Mouse (Mus musculus): ENCODE data around the gene Adcy1. TPM values are rescaled to one million over a fixed set of nuclear protein-coding genes. Genes with fewer than 3 reads are reported as not detected.

Adcy1 gene
- polyA plus RNA-seq, 1 experiment from 2014 or later: 5.5 TPM

DNA sequence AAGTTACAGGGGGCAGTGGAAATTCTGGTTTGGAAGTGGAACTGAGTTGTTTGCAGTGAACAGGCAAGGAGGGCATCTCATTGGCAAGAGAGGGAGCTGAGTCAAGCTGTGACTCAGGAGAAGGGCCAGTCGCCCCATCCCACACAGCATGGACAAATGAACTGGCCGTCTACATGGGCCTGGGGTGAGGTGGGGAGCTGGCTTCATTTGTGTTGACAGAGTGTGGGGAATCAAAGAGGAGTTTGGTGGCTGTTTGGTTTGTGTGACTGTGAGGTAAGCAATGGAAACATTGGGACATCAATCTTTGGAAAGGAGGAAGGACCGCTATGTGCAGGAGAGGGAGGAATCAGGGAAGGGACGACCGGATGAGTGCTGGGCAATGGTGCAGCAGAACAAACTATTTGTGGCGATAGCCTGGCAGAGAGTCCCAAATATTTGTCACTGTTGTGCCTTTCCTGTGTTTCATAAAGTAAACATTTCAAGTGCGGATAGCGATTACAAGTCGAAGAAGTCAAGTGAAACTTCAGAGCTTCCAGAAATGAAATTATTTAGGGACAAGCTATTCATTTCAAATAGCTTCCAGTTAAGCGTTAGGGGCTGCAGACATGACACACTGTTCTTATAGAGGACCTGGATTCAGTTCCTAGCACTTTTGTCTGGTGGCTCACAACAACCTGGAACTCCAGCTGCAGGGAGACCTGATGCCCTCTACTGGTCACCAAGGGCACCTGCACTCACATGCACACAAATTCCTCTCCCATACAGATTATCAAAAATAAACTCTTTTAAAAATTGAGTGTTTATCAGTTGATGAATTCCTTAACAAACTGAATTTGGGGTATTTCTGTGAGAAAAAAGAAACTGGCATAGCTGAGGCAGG is 131.4 kb downstream of the Adcy1 start:
- no peak overlapping the region for H3K27ac ChIP-seq (replicated peaks)
- H3K9ac ChIP-seq: no peak overlapping the region
- ATAC-seq (ENCODE audit: low read depth): no peak
- H3K4me3 ChIP-seq: no peak overlapping the region
- no peaks in the 10 kb centered on the region for H3K36me3 ChIP-seq
- no peaks in the 10 kb centered on the region for H3K9me3 ChIP-seq
- whole genome bisulfite sequencing: 94% methylated on average over 10 of the region's 10 CpGs
- H3K4me1 ChIP-seq (replicated peaks): peaks cover 6% of the 10 kb centered on the region
- no peak overlapping the region for H3K4me2 ChIP-seq
- no peaks in the 10 kb centered on the region for H3K27me3 ChIP-seq

DNA sequence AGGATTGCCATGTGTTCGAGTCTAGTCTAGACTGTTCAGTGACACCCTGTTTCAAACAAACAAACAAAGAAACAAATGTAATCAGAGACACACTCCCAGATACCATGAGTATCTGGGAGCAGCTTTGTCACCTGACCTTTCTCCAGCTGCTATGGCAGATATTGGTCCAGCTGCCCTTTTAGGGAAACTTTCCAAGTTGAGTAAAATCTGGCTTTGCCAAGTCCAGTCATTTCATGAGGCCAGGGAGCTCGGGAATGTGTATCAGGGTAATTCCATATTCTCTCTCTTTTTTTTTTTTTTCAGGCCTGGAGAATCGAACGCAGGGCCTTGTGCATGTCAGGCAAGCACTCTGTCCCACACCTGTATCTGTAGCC is 132.0 kb downstream of the Adcy1 start:
- Histone ChIP-seq H3K36me3 (no peaks in the 10 kb centered on the region), H3K4me1 (replicated peaks) (peaks cover 6% of the 10 kb centered on the region), H3K4me3 (no peak overlapping the region), H3K4me2 (no peak overlapping the region), H3K9ac (no peak overlapping the region), H3K9me3 (no peaks in the 10 kb centered on the region), H3K27ac (replicated peaks) (no peak overlapping the region), H3K27me3 (no peaks in the 10 kb centered on the region)
- no peak for ATAC-seq (ENCODE audit: low read depth)
- 92% methylated on average over 4 of the region's 4 CpGs for WGBS

DNA sequence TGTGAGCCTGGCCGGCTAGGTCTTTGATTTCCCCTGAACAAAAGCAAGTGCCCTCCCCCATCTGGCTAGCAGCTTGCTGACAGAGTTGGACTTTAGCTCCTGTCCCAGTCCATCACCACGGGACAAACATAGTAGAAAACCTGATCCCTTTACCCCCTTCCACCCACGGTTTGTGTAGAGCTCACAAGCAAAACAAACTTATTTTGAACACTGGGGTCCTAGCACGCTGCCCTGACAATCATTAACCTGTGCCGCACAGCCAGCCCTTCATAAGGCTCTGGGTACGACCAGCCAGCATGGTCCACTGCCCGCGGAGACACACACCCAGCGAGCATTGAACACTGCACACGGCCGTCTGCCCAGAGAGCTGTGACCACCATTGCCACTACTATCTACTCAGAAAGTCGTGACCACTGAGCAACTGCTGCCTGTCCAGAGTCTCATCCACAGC is 134.2 kb downstream of the Adcy1 start, which contains the start of gene Igfbp1:
Gene Igfbp1, plus strand, starts transcription at position 292 of the 451 bp plus-strand sequence.
- WGBS: 29% methylated on average over 12 of the region's 12 CpGs
- H3K4me1 ChIP-seq (replicated peaks): peaks cover 6% of the 10 kb centered on the region
- H3K9me3 ChIP-seq: no peaks in the 10 kb centered on the region
- H3K4me2 ChIP-seq: no peak within 1 kb of the TSS
- no peak within 1 kb of the TSS for H3K27ac ChIP-seq (replicated peaks)
- H3K4me3 ChIP-seq: no peak within 1 kb of the TSS
- H3K9ac ChIP-seq: no peak within 1 kb of the TSS
- no peaks in the 10 kb centered on the region for H3K27me3 ChIP-seq
- H3K36me3 ChIP-seq: no peaks in the 10 kb centered on the region
- ATAC-seq (ENCODE audit: low read depth): no peak

DNA sequence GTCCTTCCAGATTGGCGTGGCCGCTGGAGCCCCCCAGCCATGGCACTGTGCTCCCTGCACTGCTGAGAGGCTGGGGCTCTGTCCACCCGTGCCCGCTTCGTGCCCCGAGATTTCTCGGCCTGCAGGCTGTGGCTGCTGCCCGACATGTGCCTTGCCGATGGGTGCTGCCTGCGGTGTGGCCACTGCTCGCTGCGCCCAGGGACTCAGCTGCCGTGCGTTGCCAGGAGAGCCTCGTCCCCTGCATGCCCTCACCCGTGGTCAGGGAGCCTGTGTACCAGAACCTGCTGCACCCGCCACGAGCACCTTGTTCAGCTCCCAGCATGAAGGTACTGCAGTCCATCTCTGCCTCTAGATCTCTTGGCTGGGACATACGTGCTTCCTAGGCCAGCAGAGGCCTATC is 134.7 kb downstream of the Adcy1 start:
- H3K27ac ChIP-seq (replicated peaks): no peak overlapping the region
- no peak overlapping the region for H3K4me2 ChIP-seq
- no peaks in the 10 kb centered on the region for H3K27me3 ChIP-seq
- no peaks in the 10 kb centered on the region for H3K9me3 ChIP-seq
- peaks cover 6% of the 10 kb centered on the region for H3K4me1 ChIP-seq (replicated peaks)
- no peak for ATAC-seq (ENCODE audit: low read depth)
- no peaks in the 10 kb centered on the region for H3K36me3 ChIP-seq
- no peak overlapping the region for H3K4me3 ChIP-seq
- H3K9ac ChIP-seq: no peak overlapping the region
- 90% methylated on average over 19 of the region's 19 CpGs for whole genome bisulfite sequencing

DNA sequence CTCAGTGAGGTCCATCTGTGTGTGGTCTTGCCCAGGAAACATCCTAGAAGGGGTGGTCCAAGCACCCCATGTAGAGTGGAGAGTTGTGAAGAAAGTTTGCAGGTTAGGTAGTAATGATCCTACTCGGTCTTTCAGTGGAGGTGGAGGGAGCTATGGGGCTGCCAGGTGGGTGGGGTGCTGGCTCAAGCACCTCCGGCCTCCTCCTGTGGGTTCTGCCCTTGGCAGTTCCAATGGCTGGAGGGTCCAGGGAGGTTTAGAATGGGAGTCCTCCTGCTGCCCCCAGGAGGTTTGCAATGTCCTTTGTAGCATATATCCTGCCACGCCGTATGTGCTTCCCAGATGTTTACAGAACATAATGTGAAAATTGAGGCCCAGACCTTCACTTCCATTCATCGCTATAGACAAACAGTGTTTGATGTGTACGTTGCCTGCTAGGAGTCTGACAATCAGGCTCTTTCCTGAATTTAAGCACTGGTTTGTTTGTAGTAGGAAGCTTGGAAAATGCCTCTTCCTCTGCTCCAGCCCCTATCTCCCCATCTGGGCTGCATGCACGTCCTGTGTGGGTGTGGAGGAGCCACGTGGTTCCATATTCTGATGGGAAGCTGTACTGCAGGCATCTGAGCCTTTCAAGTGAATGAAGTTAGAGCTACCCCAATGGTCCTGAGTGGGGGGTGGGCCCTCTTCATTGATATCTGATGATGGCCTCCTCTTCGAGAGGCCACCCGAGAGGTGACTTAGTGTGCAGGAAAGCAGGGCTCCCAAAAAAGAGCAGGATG is 135.4 kb downstream of the Adcy1 start:
- ATAC-seq (ENCODE audit: low read depth): no peak
- H3K9ac ChIP-seq: no peak overlapping the region
- no peak overlapping the region for H3K4me2 ChIP-seq
- H3K27ac ChIP-seq (replicated peaks): no peak overlapping the region
- H3K4me3 ChIP-seq: no peak overlapping the region
- WGBS: 85% methylated on average over 10 of the region's 10 CpGs
- no peaks in the 10 kb centered on the region for H3K36me3 ChIP-seq
- H3K27me3 ChIP-seq: no peaks in the 10 kb centered on the region
- peaks cover 6% of the 10 kb centered on the region for H3K4me1 ChIP-seq (replicated peaks)
- H3K9me3 ChIP-seq: no peaks in the 10 kb centered on the region

DNA sequence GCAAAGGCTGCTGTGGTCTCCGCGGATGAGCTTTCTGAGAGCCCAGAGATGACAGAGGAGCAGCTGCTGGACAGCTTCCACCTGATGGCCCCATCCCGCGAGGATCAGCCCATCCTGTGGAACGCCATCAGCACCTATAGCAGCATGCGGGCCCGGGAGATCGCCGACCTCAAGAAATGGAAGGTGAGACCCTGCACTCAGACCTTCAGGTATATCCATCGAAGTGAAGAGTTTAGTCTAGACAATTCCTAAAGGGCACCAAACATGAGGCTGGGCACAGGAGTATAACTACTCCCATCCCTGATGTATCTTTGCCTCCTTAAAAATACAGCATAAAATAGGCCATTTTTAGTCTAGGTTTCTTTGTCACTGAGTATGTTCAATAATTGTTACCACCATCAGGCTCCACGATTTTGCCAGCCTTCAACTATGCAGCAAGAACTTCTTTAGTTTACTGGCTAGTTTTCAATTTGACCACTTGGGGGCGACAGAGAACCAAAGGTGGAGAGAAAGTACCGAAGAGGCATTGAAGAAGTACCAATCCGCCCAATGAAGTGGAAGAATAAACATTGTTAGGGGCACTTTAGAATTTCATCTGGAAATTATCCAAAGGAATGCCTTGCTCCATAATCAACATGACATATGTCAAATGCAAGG is 136.6 kb downstream of the Adcy1 start:
- Histone ChIP-seq H3K4me3 (no peak overlapping the region), H3K9ac (no peak overlapping the region), H3K4me2 (no peak overlapping the region), H3K9me3 (no peaks in the 10 kb centered on the region), H3K36me3 (no peaks in the 10 kb centered on the region), H3K27ac (replicated peaks) (no peak overlapping the region), H3K4me1 (replicated peaks) (peaks cover 6% of the 10 kb centered on the region), H3K27me3 (no peaks in the 10 kb centered on the region)
- no peak for ATAC-seq (ENCODE audit: low read depth)
- 57% methylated on average over 14 of the region's 14 CpGs for WGBS

DNA sequence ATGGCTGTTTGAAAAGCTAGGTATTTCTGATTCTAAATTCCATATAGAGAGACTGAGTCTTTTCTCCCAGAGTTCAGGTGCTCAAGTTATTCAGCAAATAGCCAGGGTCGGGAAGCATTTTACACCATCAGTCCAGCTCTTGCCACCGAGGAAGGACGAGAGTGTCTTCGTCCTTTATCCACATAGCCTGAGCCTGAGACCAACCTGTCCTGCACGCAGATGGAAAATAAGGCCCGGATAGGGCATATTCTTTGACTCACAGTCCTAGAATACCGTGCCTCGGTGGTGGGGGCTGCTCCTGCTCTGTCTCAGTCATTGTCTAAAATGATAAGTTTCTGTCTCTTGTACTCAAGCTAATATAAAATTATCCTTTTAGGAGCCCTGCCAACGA is 137.1 kb downstream of the Adcy1 start:
- 87% methylated on average over 9 of the region's 9 CpGs for WGBS
- peaks cover 6% of the 10 kb centered on the region for H3K4me1 ChIP-seq (replicated peaks)
- H3K9me3 ChIP-seq: no peaks in the 10 kb centered on the region
- no peak overlapping the region for H3K4me2 ChIP-seq
- no peak for ATAC-seq (ENCODE audit: low read depth)
- H3K27ac ChIP-seq (replicated peaks): no peak overlapping the region
- no peak overlapping the region for H3K9ac ChIP-seq
- no peaks in the 10 kb centered on the region for H3K36me3 ChIP-seq
- H3K4me3 ChIP-seq: no peak overlapping the region
- no peaks in the 10 kb centered on the region for H3K27me3 ChIP-seq

DNA sequence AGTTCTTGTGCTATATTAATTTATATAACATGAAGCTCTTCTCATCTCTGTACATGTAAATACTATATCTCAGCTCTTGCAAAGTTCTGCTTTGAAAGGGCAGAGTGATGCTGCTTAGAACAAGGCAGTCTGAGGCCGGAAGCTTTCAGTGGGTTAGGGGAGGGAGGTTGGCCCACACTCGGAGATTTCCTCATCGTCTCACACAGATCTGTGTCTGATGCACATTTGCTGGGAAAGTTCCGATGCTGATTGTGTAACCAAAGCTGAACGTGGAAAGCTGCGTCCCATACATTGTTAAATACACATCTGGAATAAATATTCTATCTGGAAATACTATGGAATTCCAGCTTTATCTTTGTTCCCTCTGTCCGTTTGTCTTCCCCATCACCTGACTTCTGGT is 138.9 kb downstream of the Adcy1 start:
- Histone ChIP-seq H3K27ac (replicated peaks) (no peak overlapping the region), H3K4me2 (no peak overlapping the region), H3K4me1 (replicated peaks) (peaks cover 5% of the 10 kb centered on the region), H3K27me3 (no peaks in the 10 kb centered on the region), H3K9ac (no peak overlapping the region), H3K9me3 (no peaks in the 10 kb centered on the region), H3K36me3 (0 out of 2 replicates have a peak, but pooled peaks cover 3% of the 10 kb centered on the region), H3K4me3 (no peak overlapping the region)
- WGBS: 92% methylated on average over 7 of the region's 7 CpGs
- no peak for ATAC-seq (ENCODE audit: low read depth)

DNA sequence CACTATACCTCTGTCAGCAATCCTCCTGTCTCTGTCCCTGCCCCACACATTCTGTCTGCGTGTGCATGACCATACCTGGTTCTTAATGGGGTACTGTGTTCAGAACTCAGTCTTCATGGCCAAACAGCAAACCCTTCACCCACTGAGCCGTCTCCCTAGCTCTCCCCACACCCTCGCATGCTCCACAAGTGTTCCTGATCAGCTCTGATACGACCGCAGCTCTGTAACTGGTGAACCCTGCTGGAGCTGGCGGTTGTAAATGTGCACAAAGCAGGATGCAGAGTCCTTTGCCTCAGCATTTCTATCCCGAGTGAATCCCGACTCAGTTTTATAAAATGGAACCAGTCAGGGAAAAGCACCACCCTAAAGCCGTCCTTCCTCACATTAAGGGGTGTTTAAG is 140.6 kb downstream of the Adcy1 start:
- 87% methylated on average over 9 of the region's 9 CpGs for WGBS
- H3K4me1 ChIP-seq (replicated peaks): no peaks in the 10 kb centered on the region
- no peaks in the 10 kb centered on the region for H3K27me3 ChIP-seq
- H3K4me2 ChIP-seq: no peak overlapping the region
- H3K27ac ChIP-seq (replicated peaks): no peak overlapping the region
- H3K9ac ChIP-seq: no peak overlapping the region
- H3K4me3 ChIP-seq: no peak overlapping the region
- H3K36me3 ChIP-seq: peaks cover 5% of the 10 kb centered on the region
- no peaks in the 10 kb centered on the region for H3K9me3 ChIP-seq
- ATAC-seq (ENCODE audit: low read depth): no peak

DNA sequence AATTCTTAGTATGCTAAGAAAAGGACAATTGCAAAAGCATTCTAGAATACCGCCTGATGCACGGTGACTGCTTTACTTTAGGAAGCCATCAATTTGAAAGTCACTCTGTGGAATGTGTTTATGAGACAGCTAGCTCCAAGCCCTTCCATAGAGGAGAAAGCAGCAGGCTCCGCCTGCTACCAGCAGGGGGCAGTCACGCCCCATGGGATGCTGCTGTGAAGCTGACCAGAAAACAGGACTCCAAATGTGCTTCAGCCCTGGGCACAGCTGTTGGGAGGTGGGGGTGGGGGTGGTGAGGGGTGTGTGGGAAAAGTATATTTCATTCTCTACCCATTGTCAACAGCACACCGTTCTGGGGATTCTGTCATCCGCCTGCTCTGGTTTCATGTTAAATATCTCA is 147.1 kb downstream of the Adcy1 start:
- Histone ChIP-seq H3K4me1 (replicated peaks) (peaks cover 39% of the 10 kb centered on the region), H3K9me3 (no peaks in the 10 kb centered on the region), H3K27me3 (peaks cover 30% of the 10 kb centered on the region), H3K36me3 (peaks cover 11% of the 10 kb centered on the region), H3K4me2 (no peak overlapping the region), H3K27ac (replicated peaks) (peak overlapping the region; percentile 39), H3K4me3 (no peak overlapping the region), H3K9ac (no peak overlapping the region)
- no peak for ATAC-seq (ENCODE audit: low read depth)
- 7% methylated on average over 6 of the region's 6 CpGs for WGBS

DNA sequence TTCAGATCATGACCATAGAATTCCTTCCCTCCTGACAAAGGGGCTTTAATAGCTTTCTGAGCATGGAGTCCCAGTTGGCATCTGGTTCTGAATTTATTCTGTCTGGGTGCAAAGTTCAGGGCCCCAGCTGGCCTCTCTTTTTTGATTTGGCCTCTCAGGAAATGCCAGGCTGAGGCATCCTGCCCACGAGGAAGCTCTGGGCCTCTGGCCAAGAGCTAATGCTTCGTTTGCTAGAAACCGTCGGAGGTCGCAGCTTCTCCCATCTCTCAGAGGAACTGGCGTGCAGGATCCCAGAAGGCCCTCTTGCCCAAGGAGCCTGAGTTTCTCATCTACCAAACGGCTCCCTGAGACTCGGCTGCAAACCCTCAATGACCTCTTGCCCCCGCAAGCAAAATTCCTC is 147.9 kb downstream of the Adcy1 start:
- peaks cover 9% of the 10 kb centered on the region for H3K36me3 ChIP-seq
- WGBS: 6% methylated on average over 9 of the region's 9 CpGs
- H3K4me1 ChIP-seq (replicated peaks): peaks cover 39% of the 10 kb centered on the region
- 0 out of 2 replicates have a peak overlapping the region, but pooled peaks have one; percentile 22 for H3K9ac ChIP-seq
- H3K4me2 ChIP-seq: peak overlapping the region; percentile 34
- no peaks in the 10 kb centered on the region for H3K9me3 ChIP-seq
- peaks cover 32% of the 10 kb centered on the region for H3K27me3 ChIP-seq
- peak overlapping the region; percentile 39 for H3K27ac ChIP-seq (replicated peaks)
- H3K4me3 ChIP-seq: peak overlapping the region; percentile 9; the same call in 1 of the 2 replicates
- no peak for ATAC-seq (ENCODE audit: low read depth)

All from neural tube, embryonic 13.5 days (tissue).